Mouse (Mus musculus) MEL (cell line): ENCODE measurements around the gene Zbtb14. TPM values are rescaled to one million over a fixed set of nuclear protein-coding genes. Genes with fewer than 3 reads are reported as not detected.

ENCODE experiments used
- DNase-seq: peaks from one replicate; pipeline ENCODE4 v3.0.0; 2011; ENCODE audit warnings: low read depth, low spot score
- H3K27ac ChIP-seq: 2 replicates; pipeline ENCODE4 v1.5.1; 2012; ENCODE audit warnings: low read depth, mild to moderate bottlenecking, control low read depth, low read length, moderate library complexity; ENCODE audit not compliant: control insufficient read depth
- H3K27me3 ChIP-seq, 2 experiments: fragments of 150-350 bp in 1 of 2; sonication (generic) in 1 of 2; 2 replicates each; pipeline ENCODE4 v1.6.1; 2012; ENCODE audit warnings: low read length in 2 of 2, mild to moderate bottlenecking in 2 of 2, improper control_type of control experiment in 1 of 2, moderate library complexity in 1 of 2; ENCODE audit not compliant: insufficient read depth in 2 of 2, control insufficient read depth in 1 of 2
- H3K36me3 ChIP-seq, 2 experiments: 2 replicates each; pipeline ENCODE4 v1.6.1; 2012 to 2014; ENCODE audit warnings: low read length in 2 of 2, improper control_type of control experiment in 1 of 2, inconsistent platforms in 1 of 2, mild to moderate bottlenecking in 1 of 2; ENCODE audit not compliant: insufficient read depth in 2 of 2, control insufficient read depth in 1 of 2
- H3K4me1 ChIP-seq, 2 experiments: fragments of 150-350 bp in 1 of 2; sonication (generic) in 1 of 2; 2 replicates each; pipeline ENCODE4 v1.6.1; 2012; ENCODE audit warnings: low read length in 2 of 2, improper control_type of control experiment in 1 of 2, mild to moderate bottlenecking in 1 of 2; ENCODE audit not compliant: insufficient read depth in 2 of 2, control insufficient read depth in 1 of 2
- H3K4me3 ChIP-seq, 2 experiments: fragments of 150-350 bp in 1 of 2; sonication (generic) in 1 of 2; 2 replicates each; pipeline ENCODE4 v1.5.1; 2012; ENCODE audit warnings: low read depth in 2 of 2, low read length in 2 of 2, mild to moderate bottlenecking in 2 of 2, moderate library complexity in 2 of 2, control low read depth in 1 of 2, improper control_type of control experiment in 1 of 2; ENCODE audit not compliant: control insufficient read depth in 1 of 2, insufficient read depth in 1 of 2
- H3K79me2 ChIP-seq: 2 replicates; pipeline ENCODE4 v1.6.1; 2012; ENCODE audit warnings: mild to moderate bottlenecking, low read length, moderate library complexity; ENCODE audit not compliant: control insufficient read depth, poor library complexity, insufficient read depth
- H3K9ac ChIP-seq: 2 replicates; pipeline ENCODE4 v1.6.1; 2012; ENCODE audit warnings: low read depth, mild to moderate bottlenecking, control low read depth, low read length, moderate library complexity; ENCODE audit not compliant: control insufficient read depth, poor library complexity, severe bottlenecking
- H3K9me3 ChIP-seq: fragments of 150-350 bp; sonication (generic); replicated peaks from 2 replicates; pipeline ENCODE4 v1.6.1; 2012; ENCODE audit warnings: mild to moderate bottlenecking, low read length, improper control_type of control experiment, moderate library complexity; ENCODE audit not compliant: insufficient read depth
- BHLHE40 ChIP-seq: IDR thresholded peaks from 2 replicates; pipeline ENCODE4 v1.6.1; 2012; ENCODE audit warnings: low read depth, mild to moderate bottlenecking, inconsistent platforms, low read length, improper control_type of control experiment, borderline replicate concordance
- CHD1 ChIP-seq: IDR thresholded peaks from 2 replicates; pipeline ENCODE4 v1.6.1; 2012; ENCODE audit warnings: low read depth, mild to moderate bottlenecking, inconsistent platforms, low read length, improper control_type of control experiment
- CHD2 ChIP-seq: IDR thresholded peaks from 2 replicates; pipeline ENCODE4 v1.6.1; 2011; ENCODE audit warnings: low read length, improper control_type of control experiment
- CTCF ChIP-seq, 3 experiments: IDR thresholded peaks in 2 of 3; conservative IDR thresholded peaks in 1 of 3; 2 replicates each; pipeline ENCODE4 v1.5.1; 2011 to 2012; ENCODE audit warnings: low read length in 3 of 3, low read depth in 2 of 3, mild to moderate bottlenecking in 2 of 3, improper control_type of control experiment in 1 of 3, inconsistent platforms in 1 of 3, mixed read lengths in 1 of 3, moderate library complexity in 1 of 3; ENCODE audit not compliant: control insufficient read depth in 1 of 3, insufficient read depth in 1 of 3, poor library complexity in 1 of 3, severe bottlenecking in 1 of 3
- E2F4 ChIP-seq: IDR thresholded peaks from 2 replicates; pipeline ENCODE4 v1.6.1; 2011; ENCODE audit warnings: low read depth, low read length, improper control_type of control experiment, borderline replicate concordance
- ELF1 ChIP-seq: IDR thresholded peaks from 2 replicates; pipeline ENCODE4 v1.6.1; 2014; ENCODE audit warnings: low read depth, mild to moderate bottlenecking, inconsistent platforms, low read length, improper control_type of control experiment, moderate library complexity
- EP300 ChIP-seq, 2 experiments: IDR thresholded peaks; 2 replicates each; pipeline ENCODE4 v1.6.1; 2011; ENCODE audit warnings: improper control_type of control experiment in 2 of 2, low read length in 2 of 2, low read depth in 1 of 2, mild to moderate bottlenecking in 1 of 2
- ETS1 ChIP-seq: IDR thresholded peaks from 2 replicates; pipeline ENCODE4 v1.6.1; 2012; ENCODE audit warnings: low read depth, mild to moderate bottlenecking, inconsistent platforms, low read length, improper control_type of control experiment, moderate library complexity
- GABPA ChIP-seq: IDR thresholded peaks from 2 replicates; pipeline ENCODE4 v1.6.1; 2012; ENCODE audit warnings: low read depth, mild to moderate bottlenecking, inconsistent platforms, low read length, improper control_type of control experiment, moderate library complexity
- GATA1 ChIP-seq: IDR thresholded peaks from 2 replicates; pipeline ENCODE4 v1.6.1; 2011; ENCODE audit warnings: low read depth, low read length, improper control_type of control experiment
- HCFC1 ChIP-seq: IDR thresholded peaks from 2 replicates; pipeline ENCODE4 v1.6.1; 2012; ENCODE audit warnings: low read depth, mild to moderate bottlenecking, inconsistent platforms, low read length, improper control_type of control experiment, moderate library complexity
- JUND ChIP-seq: IDR thresholded peaks from 2 replicates; pipeline ENCODE4 v1.6.1; 2011; ENCODE audit warnings: low read depth, mild to moderate bottlenecking, improper control_type of control experiment, low read length
- KAT2A ChIP-seq: conservative IDR thresholded peaks from 2 replicates; pipeline ENCODE4 v1.6.1; 2012; ENCODE audit warnings: low read depth, low read length, improper control_type of control experiment, inconsistent platforms
- MAFK ChIP-seq: IDR thresholded peaks from 2 replicates; pipeline ENCODE4 v1.6.1; 2011; ENCODE audit warnings: low read depth, mild to moderate bottlenecking, low read length, improper control_type of control experiment, borderline replicate concordance
- MAZ ChIP-seq: IDR thresholded peaks from 2 replicates; pipeline ENCODE4 v1.6.1; 2012; ENCODE audit warnings: low read depth, mild to moderate bottlenecking, inconsistent platforms, low read length, improper control_type of control experiment
- MEF2A ChIP-seq: IDR thresholded peaks from 2 replicates; pipeline ENCODE4 v1.6.1; 2014; ENCODE audit warnings: low read depth, mild to moderate bottlenecking, inconsistent platforms, low read length, improper control_type of control experiment; ENCODE audit not compliant: poor library complexity, insufficient replicate concordance, severe bottlenecking; ENCODE audit errors: extremely low read depth
- MXI1 ChIP-seq: IDR thresholded peaks from 2 replicates; pipeline ENCODE4 v1.6.1; 2011; ENCODE audit warnings: mild to moderate bottlenecking, low read depth, low read length, improper control_type of control experiment
- MYB ChIP-seq: IDR thresholded peaks from 2 replicates; pipeline ENCODE4 v1.6.1; 2011; ENCODE audit warnings: mild to moderate bottlenecking, low read depth, low read length, improper control_type of control experiment
- MYC ChIP-seq: IDR thresholded peaks from 2 replicates; pipeline ENCODE4 v1.6.1; 2011; ENCODE audit warnings: low read depth, mild to moderate bottlenecking, low read length, improper control_type of control experiment, moderate library complexity
- NELFE ChIP-seq: IDR thresholded peaks from 2 replicates; pipeline ENCODE4 v1.6.1; 2011; ENCODE audit warnings: low read depth, low read length, improper control_type of control experiment
- NRF1 ChIP-seq: IDR thresholded peaks from 2 replicates; pipeline ENCODE4 v1.6.1; 2014; ENCODE audit warnings: low read depth, mild to moderate bottlenecking, inconsistent platforms, low read length, improper control_type of control experiment, moderate library complexity; ENCODE audit not compliant: poor library complexity, insufficient read depth, severe bottlenecking
- POLR2A ChIP-seq, 2 experiments: IDR thresholded peaks; 2 replicates each; pipeline ENCODE4 v1.6.1; 2011 to 2012; ENCODE audit warnings: low read length in 2 of 2, mild to moderate bottlenecking in 2 of 2, control low read depth in 1 of 2, improper control_type of control experiment in 1 of 2, low read depth in 1 of 2, moderate library complexity in 1 of 2; ENCODE audit not compliant: control insufficient read depth in 1 of 2, insufficient read depth in 1 of 2, poor library complexity in 1 of 2
- POLR2AphosphoS2 ChIP-seq: IDR thresholded peaks from 2 replicates; pipeline ENCODE4 v1.6.1; 2011; ENCODE audit warnings: low read length, improper control_type of control experiment
- POLR2AphosphoS5 ChIP-seq: IDR thresholded peaks from 2 replicates; pipeline ENCODE4 v1.6.1; 2012; ENCODE audit warnings: low read depth, borderline replicate concordance, mild to moderate bottlenecking, inconsistent platforms, low read length, moderate library complexity, mixed read lengths
- RAD21 ChIP-seq: IDR thresholded peaks from 2 replicates; pipeline ENCODE4 v1.6.1; 2011; ENCODE audit warnings: mild to moderate bottlenecking, low read depth, low read length, improper control_type of control experiment
- RCOR1 ChIP-seq: IDR thresholded peaks from 2 replicates; pipeline ENCODE4 v1.6.1; 2012; ENCODE audit warnings: low read depth, mild to moderate bottlenecking, inconsistent platforms, low read length, improper control_type of control experiment
- SIN3A ChIP-seq: IDR thresholded peaks from 2 replicates; pipeline ENCODE4 v1.6.1; 2012; ENCODE audit warnings: low read length, improper control_type of control experiment, inconsistent platforms
- SMC3 ChIP-seq: IDR thresholded peaks from 2 replicates; pipeline ENCODE4 v1.6.1; 2011; ENCODE audit warnings: low read depth, low read length, improper control_type of control experiment
- TAL1 ChIP-seq: IDR thresholded peaks from 2 replicates; pipeline ENCODE4 v1.6.1; 2012; ENCODE audit warnings: mild to moderate bottlenecking, inconsistent platforms, low read length, moderate library complexity, mixed read lengths
- TCF12 ChIP-seq: IDR thresholded peaks from 2 replicates; pipeline ENCODE4 v1.6.1; 2014; ENCODE audit warnings: low read depth, mild to moderate bottlenecking, inconsistent platforms, low read length, improper control_type of control experiment, moderate library complexity
- UBTF ChIP-seq: IDR thresholded peaks from 2 replicates; pipeline ENCODE4 v1.6.1; 2012; ENCODE audit warnings: low read depth, mild to moderate bottlenecking, inconsistent platforms, low read length, improper control_type of control experiment, moderate library complexity, borderline replicate concordance; ENCODE audit not compliant: insufficient read depth
- USF2 ChIP-seq, 2 experiments: IDR thresholded peaks; 2 replicates each; pipeline ENCODE4 v1.6.1; 2011 to 2012; ENCODE audit warnings: improper control_type of control experiment in 2 of 2, low read length in 2 of 2, borderline replicate concordance in 1 of 2, inconsistent platforms in 1 of 2, low read depth in 1 of 2, mild to moderate bottlenecking in 1 of 2; ENCODE audit not compliant: insufficient read depth in 1 of 2
- ZC3H11A ChIP-seq: IDR thresholded peaks from 2 replicates; pipeline ENCODE4 v1.6.1; 2012; ENCODE audit warnings: low read depth, mild to moderate bottlenecking, inconsistent platforms, low read length, improper control_type of control experiment
- ZKSCAN1 ChIP-seq: IDR thresholded peaks from 2 replicates; pipeline ENCODE4 v1.6.1; 2012; ENCODE audit warnings: low read depth, mild to moderate bottlenecking, inconsistent platforms, low read length, improper control_type of control experiment, moderate library complexity
- ZMIZ1 ChIP-seq: IDR thresholded peaks from 2 replicates; pipeline ENCODE4 v1.6.1; 2012; ENCODE audit warnings: low read depth, mild to moderate bottlenecking, inconsistent platforms, low read length, improper control_type of control experiment, moderate library complexity
- ZNF384 ChIP-seq: IDR thresholded peaks from 2 replicates; pipeline ENCODE4 v1.6.1; 2012; ENCODE audit warnings: low read depth, mild to moderate bottlenecking, inconsistent platforms, low read length, improper control_type of control experiment
- polyA plus RNA-seq, 2 experiments: library from polyadenylated mRNA; stranded (reverse) in 1 of 2; unstranded in 1 of 2; fragments of >175 nt in 1 of 2; fragments of >200 nt in 1 of 2; gene quantifications; 2 replicates each; pipeline versions ENCODE4 v1.2.1 to v1.2.4; 2012; ENCODE audit warnings: low replicate concordance in 2 of 2, low read depth in 1 of 2; ENCODE audit not compliant: insufficient read length in 2 of 2, insufficient read depth in 1 of 2, missing spikeins in 1 of 2
- total RNA-seq: library from RNA; depleted of rRNA; stranded (reverse); fragments of 300-350 nt; gene quantifications from 2 replicates; pipeline ENCODE4 v1.2.3, GENCODE M21; 2012

The Zbtb14 gene
- total and polyA plus RNA-seq, 3 experiments = 8.7 to 11.9 TPM; not detected in 1

- Histone ChIP-seq H3K9me3 (no peaks in the 10 kb centered on the region), H3K27ac (peak overlapping the region; percentile 91), H3K4me1 (peaks cover 2 to 13% of the 10 kb centered on the region in 2 experiments; a peak in 2 of 4 replicates), H3K79me2 (peaks cover 22% of the 10 kb centered on the region), H3K36me3 (peaks cover 2 to 10% of the 10 kb centered on the region in 2 experiments; a peak in 3 of 4 replicates), H3K27me3 (no peaks in the 10 kb centered on the region), H3K9ac (peak overlapping the region; percentile 98), H3K4me3 (peak overlapping the region; percentile 84 to 96)
- peak; percentile 52 for DNase-seq
- TF ChIP-seq RCOR1 (no peak), MEF2A (no peak), MYC (no peak), MAZ (peak; percentile 5; the same call in 1 of the 2 replicates), MAFK (no peak), JUND (no peak), TAL1 (no peak), CHD2 (no peak), ZMIZ1 (no peak), BHLHE40 (no peak), ZKSCAN1 (no peak), MXI1 (no peak), USF2 (IDR thresholded peaks at IDR 0.05; ENCODE audit: borderline replicate concordance in 1 of 2, insufficient read depth in 1 of 2, low read depth in 1 of 2, low read length in 2 of 2) (no peak), NRF1 (peak; percentile 37; the same call in 1 of the 2 replicates), ZC3H11A (no peak), SMC3 (no peak), CHD1 (no peak), POLR2A (IDR thresholded peaks at IDR 0.05; ENCODE audit: control insufficient read depth in 1 of 2, insufficient read depth in 1 of 2, low read depth in 1 of 2, low read length in 2 of 2, poor library complexity in 1 of 2) (peak in 1 of 2 experiments; percentile 42; a peak in 2 of 4 replicates), ZNF384 (no peak), SIN3A (peak; percentile 10; the same call in 1 of the 2 replicates), POLR2AphosphoS2 (no peak), EP300 (IDR thresholded peaks at IDR 0.05; ENCODE audit: low read depth in 1 of 2, low read length in 2 of 2) (no peak), GATA1 (no peak), CTCF (IDR thresholded peaks at IDR 0.05 in 2 of 3, conservative IDR thresholded peaks at IDR 0.05 in 1 of 3; ENCODE audit: control insufficient read depth in 1 of 3, insufficient read depth in 1 of 3, low read depth in 2 of 3, low read length in 3 of 3, poor library complexity in 1 of 3, severe bottlenecking in 1 of 3) (0 out of 6 replicates have a peak, but pooled peaks of 1 of the 3 experiments have one; percentile 6), ETS1 (no peak), ELF1 (no peak), POLR2AphosphoS5 (no peak), MYB (no peak), TCF12 (no peak), E2F4 (no peak), NELFE (peak; percentile 30; the same call in 1 of the 2 replicates), RAD21 (no peak), GABPA (no peak), HCFC1 (no peak), KAT2A (no peak), UBTF (no peak)
Observed at GRCm38 (mm10) chr17:69383201-69383940, 521 bp downstream of the Zbtb14 start.
